Mouse (Mus musculus) heart, adult 11 months (tissue): Measurements from ENCODE around the gene Phf21a.

ENCODE experiments used
- DNase-seq: peaks from one replicate; pipeline ENCODE4 v3.0.0; 2022

The Phf21a gene

DNA sequence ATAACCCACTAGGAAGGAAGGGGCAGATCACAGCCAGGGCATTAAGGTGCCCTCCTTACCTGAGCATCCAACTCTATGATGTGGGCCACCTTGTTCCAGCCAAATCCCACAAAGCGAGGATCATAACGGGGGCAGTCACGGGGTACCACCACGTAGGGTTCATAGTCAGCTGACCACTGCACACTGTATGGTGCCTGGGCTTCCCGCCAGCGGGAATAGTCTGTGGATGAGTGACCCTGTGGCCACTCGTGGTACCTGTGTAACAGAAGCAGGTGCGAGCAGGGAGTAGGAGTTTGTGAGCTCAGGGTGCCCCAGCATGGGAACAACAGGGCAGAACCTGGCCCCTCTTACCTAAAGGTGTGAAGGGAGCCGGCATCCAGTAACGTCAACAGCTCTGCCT, 272.7 kb downstream of the Phf21a start:
- DNase-seq: peak; percentile 90

DNA sequence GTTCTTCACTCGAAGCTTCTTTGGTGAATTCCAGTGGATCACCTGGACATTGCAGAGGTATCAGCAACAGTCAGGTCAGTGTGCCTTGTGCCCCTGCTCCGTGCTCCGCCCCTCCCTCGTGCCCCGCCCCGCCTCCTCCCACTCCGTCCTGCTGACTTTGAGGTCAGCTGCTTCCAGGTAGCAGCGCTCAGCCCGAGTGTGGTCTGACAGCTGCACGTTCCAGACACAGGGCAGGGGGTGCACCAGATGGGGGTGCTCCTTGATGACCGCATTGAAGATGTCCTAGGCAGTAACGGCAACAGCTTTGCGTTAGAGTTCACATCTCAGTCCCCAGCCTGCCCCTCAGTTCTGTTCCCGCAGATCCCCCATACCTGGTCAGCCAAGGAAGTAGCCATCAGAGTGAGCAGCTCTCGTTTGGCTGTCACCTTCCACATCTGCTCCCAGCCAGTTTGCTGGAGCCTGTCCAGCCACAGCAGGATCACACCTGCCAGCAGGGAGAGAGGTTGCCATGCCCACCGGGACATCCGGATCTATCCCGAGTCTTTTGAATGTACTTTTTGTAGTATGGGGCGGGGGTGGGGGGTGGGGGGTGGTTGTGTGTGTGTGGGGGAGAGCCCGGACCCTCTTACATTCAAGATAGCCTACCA, 274.6 kb downstream of the Phf21a start:
- DNase-seq: peak; percentile 89

DNA sequence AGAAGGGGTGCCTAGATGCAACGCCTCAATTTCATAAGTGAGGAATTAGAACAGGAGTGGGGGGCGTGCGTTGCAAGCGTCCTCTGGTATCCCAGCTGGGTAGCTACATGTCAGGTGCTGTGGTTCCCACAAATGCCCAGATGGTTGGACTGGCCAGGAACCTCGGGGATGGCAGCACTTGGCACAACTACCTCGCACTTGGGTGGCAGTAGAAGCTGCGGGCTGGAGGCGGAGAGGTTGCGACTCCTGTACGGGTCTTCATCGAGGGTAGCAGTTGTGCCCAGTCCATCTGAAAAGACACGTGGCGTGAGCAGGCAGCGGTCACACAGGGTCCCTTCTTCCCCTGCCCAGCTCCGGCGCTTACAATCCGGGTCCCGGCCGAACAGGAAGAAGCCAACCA, 277.5 kb downstream of the Phf21a start:
- no peak for DNase-seq

DNA sequence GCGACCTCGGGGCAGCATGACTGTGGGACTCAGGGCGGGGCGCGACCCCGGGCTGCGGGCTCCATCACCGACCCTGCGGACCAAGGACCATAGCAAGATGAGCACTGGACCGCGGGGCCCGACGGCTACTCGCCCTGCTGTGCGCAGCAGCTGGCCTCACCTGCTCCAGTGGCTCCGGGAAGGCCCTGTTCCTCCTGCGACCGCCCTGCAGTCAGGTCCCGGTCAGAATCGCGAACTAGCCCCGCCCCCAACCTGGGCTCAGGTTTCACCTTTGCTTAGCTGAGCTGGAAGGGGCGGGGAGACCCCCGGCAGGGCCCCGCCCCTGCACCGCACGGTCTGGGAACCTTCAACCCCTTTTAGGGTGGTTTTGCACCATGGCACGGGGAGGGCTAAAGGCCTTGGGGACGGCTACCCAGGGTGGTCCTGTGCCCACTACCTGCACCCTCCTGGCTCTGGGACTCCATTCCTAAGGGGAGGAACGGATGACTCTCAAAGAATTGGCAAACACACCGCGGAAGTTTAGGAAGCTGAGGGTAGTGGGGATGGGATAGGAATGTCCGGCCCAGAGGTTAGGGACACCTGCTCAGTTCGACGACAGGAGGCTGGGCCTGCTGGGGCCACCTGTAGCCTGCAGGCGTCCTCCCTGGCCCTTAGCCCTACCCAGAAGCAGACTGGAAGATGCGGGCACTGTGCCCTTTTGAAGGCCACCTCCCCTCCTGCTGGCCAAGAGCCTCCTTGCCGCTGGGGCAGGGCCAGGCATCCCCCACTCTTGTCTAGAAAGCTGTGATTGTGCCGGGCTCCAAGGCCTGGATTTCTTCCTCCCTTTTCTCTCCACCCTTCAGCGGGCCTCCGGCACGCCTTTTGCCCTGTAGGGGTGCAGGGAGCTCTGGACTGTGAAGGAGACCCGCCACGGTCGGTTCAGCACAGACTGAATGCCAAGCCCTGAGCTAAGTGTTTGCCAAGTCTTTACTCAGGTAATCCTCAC, 278.2 kb downstream of the Phf21a start:
- peak; percentile 91 for DNase-seq

DNA sequence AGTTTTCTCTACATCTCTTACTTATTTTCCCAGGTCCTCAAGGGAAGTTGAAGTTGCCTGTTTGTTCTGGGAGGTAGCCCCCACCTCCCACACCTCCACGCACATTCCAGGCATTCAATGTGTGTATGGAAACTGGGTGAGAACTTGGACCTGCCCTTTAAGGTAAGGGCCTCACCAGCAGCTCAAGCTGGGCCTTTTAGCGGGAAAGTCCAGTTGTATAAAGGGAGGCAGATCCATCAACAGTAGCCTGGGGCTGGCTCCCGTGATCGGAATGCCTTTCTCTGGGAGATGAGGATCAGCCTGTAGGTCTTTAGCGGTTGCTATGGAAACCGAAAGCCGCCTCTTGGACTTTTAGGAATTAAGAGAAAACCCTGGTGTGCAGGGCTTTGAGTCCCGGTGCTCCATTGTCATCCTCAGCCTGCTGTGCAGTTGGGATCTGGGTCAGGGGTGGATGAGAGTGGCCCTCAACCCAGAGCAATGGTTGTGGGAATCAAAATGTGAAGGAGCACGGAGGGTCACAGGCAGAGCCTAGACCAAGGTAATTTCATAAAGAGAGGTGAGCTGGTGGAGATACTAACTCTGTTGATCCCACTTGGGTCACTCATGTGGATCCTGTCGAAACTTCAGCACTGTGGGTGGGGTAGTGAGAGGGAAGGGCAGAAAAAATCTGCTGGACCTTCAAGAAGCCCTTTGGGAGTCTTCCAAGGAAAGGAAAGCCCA, 279.2 kb downstream of the Phf21a start:
- DNase-seq: no peak

DNA sequence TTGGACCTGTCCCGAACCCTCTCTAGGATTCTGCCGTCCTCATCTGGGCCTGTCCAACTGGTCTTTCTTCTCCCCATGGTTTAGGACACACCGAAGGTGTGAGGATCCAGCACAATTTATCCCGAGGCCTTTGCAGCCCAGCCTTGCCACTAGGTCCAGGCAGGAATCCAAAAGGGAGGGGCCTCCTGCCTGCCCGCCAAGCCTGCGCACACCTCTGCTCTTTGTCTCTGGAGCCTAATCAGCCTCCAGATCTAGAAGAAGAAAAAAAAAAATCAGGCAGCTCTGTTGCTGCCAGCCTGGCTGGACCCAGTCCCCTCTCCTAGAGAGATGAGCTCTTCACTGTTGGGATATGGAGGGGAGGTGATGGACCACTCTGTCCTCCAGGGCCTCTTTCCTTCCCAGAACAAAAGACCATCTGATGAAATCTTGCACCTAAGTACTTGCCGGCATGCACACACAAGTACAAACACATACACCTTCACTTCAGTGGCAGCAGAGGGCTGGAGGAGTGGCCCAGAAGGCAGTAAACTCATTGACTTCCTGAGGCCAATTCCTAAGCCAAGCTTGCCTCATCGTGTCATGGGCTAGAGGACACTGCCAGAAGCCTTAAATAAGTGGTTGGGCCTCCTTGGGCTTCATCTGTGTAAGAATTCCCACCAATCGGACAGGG, 280.0 kb downstream of the Phf21a start:
- DNase-seq: peak; percentile 90

DNA sequence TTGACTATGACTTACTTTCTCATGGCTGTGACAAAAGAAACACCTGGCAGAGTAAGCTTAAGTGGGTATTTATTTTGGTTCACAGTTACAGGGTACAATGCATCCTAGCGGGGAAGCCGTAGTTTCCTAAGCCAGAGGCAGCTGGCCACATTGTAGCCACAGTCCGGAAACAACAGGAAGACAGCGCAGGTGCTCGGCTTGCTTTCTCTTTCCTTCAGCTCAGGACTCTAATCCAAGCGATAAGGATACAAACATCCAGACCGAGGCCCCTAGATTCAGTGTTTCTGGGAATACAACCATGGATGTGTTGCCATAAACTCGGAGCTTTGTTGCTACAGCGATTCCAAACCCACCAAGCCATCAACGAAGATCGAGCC, 280.5 kb downstream of the Phf21a start:
- peak; percentile 92 for DNase-seq

DNA sequence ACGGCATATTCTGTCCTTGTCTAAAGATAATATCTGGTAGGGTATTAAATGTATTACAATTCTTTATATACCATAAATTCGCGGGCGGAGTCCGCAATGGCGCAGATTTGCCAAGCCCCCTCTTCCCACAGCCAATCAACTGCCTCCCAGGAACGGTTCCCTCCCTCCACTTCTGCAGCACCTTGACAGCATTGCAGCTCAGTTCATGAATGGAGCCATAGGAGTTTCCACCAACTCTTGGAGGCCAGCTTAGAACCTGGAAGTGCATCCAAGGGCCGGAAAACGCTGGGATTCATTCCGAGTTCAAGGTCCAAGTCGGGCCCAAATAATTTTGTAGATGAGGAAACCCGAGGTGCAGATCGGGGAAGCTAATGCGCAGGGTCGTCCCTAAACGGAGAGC, 281.6 kb downstream of the Phf21a start, which contains the start of the genes Pex16 and Large2:
TSS of gene Pex16 (plus strand) at position 163 of the 400 bp plus-strand sequence.
TSS of gene Large2 (minus strand) at position 356 of the 400 bp plus-strand sequence.
- DNase-seq: peak; percentile 96

DNA sequence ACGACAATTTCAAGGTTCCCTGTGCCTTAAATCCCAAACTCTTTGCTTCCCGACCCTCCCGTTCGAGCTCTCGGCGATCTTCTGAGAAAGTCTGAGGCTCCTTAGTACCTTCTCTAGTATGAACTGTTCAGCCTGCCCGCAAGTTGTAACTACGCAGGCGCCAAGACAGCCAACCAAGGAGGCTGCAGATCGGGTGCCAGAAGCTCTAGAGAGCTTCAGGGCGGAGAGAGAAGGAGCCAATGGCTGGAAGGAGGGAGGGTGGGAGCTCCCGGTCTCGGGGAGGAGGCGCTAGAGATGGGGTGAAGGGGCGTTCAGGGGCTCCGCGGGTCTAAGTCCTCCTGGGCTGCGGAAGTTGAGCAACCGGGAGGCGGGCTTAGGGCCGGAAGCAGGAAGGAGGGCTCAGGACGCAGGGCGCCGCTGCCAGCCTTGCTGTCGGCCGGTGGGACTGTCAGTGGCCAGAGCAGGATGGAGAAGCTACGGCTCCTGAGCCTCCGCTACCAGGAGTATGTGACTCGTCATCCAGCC, 282.2 kb downstream of the Phf21a start:
- DNase-seq: peak; percentile 100

DNA sequence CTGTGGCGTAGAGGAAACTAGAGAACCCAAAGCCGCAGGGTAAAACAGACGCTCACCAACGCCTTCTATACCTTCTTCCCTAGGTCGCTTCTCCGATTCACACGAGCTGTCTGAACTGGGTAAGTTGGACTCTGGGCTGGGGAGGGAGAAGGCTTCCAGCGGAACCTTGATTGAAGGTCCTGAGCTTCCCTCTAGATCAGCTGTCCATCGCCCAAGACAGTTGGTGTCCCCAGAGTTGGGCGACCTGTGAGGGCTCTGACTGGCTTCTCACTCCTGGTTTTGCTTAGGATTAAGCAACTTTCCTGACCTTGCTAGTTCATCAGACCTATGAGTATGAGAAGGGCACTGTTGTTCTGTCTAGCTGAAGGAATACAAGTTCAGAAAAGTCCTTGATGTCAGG, 282.9 kb downstream of the Phf21a start:
- no peak for DNase-seq

DNA sequence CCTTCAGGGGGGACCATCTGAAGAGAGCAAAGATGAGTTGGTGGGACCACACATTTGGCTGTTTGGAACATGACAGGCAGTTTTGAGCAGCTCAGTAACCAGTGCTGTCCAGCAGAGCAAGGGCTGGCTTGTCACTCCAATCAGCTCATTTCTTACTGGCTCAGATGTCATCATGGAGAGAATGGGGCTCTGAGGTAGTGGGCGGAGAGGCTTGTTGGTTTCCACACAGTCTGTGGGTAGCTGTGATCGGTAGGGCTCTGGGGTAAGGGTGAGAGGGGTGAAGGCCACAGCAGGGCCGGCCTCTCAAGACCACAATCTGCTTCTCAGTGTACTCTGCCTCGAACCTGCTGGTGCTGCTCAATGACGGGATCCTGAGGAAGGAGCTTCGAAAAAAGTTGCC, 283.4 kb downstream of the Phf21a start:
- DNase-seq: peak; percentile 91

DNA sequence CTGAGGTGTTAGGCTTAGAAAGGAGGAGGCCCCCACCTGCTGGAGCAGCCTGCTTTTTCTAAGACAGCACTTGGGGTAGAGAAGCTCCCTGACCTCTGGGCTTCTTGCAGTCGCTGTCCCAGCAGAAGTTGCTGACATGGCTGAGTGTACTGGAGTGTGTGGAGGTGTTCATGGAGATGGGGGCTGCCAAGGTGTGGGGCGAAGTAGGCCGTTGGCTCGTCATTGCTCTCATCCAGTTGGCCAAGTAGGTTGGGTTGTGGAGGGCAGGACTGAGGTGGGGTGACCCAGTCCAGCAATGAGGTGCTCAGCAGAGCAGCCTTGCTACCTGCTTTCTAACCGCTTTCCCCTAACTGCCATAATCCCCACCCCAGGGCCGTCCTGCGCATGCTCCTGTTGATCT, 284.4 kb downstream of the Phf21a start:
- peak; percentile 91 for DNase-seq

DNA sequence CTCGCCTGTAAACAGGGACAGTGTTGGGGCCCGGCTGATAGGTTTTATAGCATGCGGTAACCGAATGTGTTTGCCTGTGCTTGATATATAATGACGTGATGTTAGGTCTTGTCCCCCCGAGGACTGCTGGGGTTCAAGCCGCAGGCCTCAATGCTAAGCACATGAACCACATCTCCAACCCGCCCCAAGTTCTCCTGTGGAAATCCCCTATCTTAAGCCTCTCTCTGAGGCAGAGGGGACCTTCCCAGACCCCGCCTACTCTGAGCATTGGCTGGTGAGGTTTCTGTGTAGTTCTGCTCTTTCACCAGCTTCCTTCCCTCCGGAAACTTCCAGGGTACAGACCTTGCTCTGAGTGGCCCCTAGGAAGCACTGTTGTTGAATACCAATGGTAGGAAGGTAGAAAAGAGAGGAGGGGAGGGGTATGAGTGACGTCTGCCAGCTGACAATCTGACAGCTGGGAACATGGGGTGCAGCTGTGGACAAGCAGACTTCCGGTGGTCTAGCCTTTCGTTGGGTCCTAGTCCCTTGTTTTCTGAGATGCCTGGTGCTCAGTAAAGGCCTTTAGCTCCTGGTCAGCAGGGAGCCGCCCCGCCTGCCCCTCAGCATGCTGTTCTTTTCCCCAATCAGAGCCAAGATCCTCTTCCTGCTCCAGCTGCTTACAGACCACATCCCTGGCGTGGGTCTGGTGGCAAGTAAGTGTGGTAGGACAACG, 287.0 kb downstream of the Phf21a start:
- DNase-seq: peak; percentile 94

DNA sequence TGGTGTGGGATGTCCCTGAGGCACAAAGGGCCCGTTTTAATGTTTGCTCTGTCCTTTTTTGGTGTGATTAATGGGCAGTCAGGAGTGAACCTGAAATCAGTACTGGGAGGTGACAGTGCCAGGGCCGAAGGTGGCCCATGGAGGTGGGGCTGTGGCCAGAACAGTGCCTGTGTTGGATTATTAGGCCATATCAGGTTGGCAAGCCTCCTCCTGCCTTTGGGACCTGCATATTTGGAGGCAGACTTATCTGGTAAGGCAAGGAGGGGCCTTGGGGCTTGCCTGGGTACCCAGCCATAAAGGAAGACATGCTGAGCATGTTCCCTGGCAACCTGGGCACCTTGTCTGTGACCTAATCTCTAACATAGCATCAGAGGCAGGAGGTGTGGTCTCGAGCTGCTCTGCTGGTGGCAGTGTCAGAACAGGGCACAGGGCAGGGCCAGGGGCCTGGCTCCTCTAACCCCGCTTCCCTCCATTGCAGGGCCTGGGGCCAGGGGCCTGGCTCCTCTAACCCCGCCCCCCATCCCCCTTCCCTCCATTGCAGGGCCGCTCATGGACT, 287.7 kb downstream of the Phf21a start:
- peak; percentile 90 for DNase-seq

DNA sequence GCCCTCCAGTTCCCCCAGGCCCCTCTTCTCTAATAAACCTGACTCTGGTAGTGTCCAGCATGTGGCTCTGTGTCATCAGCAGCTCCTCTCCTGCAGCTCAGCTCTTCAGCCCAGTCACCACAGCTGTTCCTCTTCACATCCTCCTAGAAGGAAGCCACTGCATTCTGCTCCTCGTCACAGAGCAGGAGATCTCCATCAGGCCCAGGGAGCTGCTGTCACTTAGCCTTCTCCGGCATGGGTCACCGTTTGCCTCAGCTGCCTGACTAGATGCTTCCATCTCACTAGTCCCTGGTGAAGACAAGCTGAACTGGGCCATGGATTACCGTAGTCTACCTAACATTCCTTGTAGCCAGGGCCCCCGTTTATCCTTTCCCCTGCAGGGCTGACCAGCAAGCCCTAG, 288.2 kb downstream of the Phf21a start:
- DNase-seq: peak; percentile 88

DNA sequence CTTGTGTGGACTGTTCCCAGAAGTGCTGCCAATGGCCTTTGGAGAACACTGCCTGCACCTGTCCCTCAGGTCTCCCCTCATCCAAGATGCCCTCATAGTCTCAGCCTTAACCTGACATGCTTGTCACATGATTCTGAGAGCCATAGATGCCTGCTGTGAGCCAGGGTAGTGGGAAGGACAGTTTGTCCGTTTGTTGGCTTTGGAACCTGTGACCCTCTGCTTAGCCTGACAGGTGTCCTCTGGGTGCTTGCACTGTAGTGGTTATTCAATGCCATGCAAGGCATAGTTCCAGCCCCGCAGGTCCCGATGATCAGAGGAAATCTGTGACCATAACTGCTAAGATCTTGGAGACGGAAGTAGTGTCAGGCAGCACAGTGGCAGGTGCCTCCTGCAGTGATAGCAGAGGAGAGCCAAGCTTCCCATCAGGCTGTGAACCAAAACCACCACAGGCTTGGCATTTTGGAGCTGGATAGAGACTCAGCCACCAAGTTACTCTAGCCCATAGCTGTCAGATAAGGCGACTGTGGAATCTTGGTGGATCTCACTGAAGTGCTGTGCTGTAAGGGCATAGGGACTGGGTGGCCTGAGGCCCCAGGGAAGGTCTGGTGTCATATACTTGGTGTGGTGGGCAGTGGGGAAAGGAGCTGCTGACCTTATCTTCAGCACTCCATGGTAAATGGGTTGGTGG, 289.1 kb downstream of the Phf21a start, which contains the start of gene 1700029I15Rik:
TSS of gene 1700029I15Rik (plus strand) at position 638 of the 688 bp plus-strand sequence.
- DNase-seq: peak; percentile 86

DNA sequence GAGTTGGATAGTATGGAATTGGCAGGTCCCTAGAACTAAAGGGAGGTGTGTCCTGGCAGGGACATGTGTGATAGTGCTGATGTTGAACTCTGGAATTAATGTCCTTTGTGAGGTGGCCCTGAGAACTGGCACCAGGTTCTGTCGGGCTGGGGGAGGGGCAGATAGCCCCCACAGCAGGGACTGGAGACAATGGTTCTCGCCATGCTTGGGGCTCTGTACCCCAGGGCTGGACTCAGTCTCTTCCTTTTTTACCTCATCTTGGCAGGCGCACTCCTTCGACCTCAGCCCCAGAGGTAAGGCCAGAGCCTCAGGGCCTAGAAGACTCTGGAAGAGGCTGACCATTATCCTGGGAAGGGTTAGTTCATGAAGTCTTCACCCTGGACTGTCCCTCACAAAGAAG, 289.8 kb downstream of the Phf21a start:
- DNase-seq: peak; percentile 86

DNA sequence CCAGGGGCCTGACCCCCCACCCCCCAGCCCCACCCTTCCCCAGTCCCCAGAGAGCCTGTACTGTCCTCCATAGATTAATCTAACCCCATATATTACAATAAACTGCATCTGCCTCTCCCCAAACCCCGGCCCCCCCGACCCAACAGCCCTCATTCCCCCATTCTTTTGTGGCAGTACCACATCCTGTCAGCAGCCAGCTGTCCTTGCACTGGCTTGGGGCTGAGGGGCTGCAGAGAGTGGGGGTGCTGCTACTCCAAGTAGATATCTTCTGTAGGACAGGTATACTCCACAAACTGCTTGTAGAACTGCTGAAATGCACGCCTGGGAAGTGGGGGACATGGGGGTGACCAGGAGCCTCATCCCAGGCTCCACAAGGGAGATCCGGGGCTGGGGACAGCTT, 291.2 kb downstream of the Phf21a start:
- DNase-seq: no peak

DNA sequence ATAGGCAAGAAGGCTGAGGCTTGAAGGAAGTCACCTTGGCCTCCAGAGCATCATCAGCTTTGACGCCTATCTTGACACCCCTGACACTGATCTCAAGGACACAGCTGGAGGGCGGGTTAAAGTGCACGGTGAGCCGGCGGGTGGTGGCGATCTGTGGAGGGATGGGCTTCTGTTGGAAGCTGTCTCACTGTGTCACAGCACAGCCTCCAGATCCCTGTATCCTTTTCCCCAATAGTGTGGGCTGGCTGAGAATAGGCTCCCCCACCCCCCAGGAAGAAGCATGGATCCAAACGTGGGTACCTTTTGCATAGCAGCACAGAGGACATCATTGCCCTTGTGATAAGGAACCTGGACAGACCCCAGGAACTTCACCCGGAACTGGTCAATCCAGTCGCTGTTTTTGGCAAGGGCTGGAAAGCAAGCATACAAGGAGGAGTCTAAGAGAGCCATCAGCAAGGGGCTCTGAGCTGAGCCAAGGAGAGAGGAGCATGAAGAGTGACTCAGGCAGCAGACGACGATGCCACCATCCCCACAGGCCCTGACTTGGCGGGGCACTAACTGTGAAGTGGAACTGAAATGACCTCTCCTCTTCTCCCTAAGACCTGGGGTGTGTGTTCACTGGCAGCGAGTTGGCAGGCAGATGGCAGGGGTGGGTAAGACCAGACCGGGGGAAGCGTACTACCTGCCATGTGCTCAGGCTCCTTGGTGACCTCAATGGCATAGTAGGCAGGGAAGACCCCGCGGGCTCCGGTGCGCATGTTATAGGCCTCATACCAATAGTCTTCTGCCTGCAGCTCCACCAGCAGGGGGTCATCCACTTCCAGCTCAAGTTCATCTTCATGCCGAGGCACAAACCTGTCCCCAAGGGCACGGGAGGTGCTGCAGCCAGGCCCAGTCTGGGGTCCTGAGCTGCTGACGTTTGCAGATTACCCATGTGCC, 292.5 kb downstream of the Phf21a start:
- DNase-seq: peak; percentile 92
